Mouse (Mus musculus): ENCODE data around the gene Kif17. TPM values are rescaled to one million over a fixed set of nuclear protein-coding genes. Genes with fewer than 3 reads are reported as not detected.

Gene Kif17
- polyA plus RNA-seq, 1 experiment: 1.6 TPM

- no peak overlapping the region for H3K4me3 ChIP-seq (replicated peaks; ENCODE audit: control insufficient read depth, low read depth, low read length)
- H3K4me1 ChIP-seq (ENCODE audit: control insufficient read depth, insufficient read depth, low read length): no peaks in the 10 kb centered on the region
- peak; percentile 89 for TF ChIP-seq CTCF (IDR thresholded peaks at IDR 0.05; ENCODE audit: control insufficient read depth, insufficient read depth, low read length)
- no peak for TF ChIP-seq POLR2A (IDR thresholded peaks at IDR 0.05; ENCODE audit: borderline replicate concordance, control insufficient read depth, low read depth, low read length)
- whole genome bisulfite sequencing: 75% methylated on average over 8 of the region's 8 CpGs
- H3K27ac ChIP-seq (ENCODE audit: control insufficient read depth, insufficient read depth, low read depth, low read length, poor library complexity): no peak overlapping the region
Observed at GRCm38 (mm10) chr4:138311595-138311994, 61.4 kb downstream of the Kif17 start.

GRCm38 (mm10) chr4:138312105-138312504, 61.9 kb downstream of the Kif17 start:
- Histone ChIP-seq H3K4me1 (ENCODE audit: control insufficient read depth, insufficient read depth, low read length) (no peaks in the 10 kb centered on the region), H3K27ac (ENCODE audit: control insufficient read depth, insufficient read depth, low read depth, low read length, poor library complexity) (no peak overlapping the region), H3K4me3 (replicated peaks; ENCODE audit: control insufficient read depth, low read depth, low read length) (no peak overlapping the region)
- TF ChIP-seq POLR2A (IDR thresholded peaks at IDR 0.05; ENCODE audit: borderline replicate concordance, control insufficient read depth, low read depth, low read length) (no peak), CTCF (IDR thresholded peaks at IDR 0.05; ENCODE audit: control insufficient read depth, insufficient read depth, low read length) (no peak)
- WGBS: 85% methylated on average over 3 of the region's 3 CpGs

DNA sequence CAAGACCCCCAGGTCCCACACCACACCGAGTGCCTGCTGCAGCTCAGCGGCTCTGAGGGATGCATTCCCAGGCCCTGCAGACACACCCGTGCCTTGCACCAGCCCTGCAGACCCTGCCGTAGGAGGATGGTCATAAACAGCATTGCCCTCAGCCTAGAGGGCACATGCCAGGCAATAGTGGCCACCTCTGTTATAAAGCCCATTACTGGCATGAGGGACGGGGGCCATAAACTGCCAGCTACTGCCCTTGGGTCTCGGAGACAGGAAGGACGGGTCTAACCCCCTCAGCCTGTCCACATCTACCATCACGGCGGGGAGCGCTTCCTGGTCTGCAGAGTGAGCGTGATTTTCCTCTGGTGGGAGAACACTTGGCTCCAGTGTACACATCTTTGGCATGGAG, 62.8 kb downstream of the Kif17 start:
- Histone ChIP-seq H3K27ac (ENCODE audit: control insufficient read depth, insufficient read depth, low read depth, low read length, poor library complexity) (no peak overlapping the region), H3K4me1 (ENCODE audit: control insufficient read depth, insufficient read depth, low read length) (no peaks in the 10 kb centered on the region), H3K4me3 (replicated peaks; ENCODE audit: control insufficient read depth, low read depth, low read length) (no peak overlapping the region)
- 87% methylated on average over 11 of the region's 11 CpGs for WGBS
- TF ChIP-seq CTCF (IDR thresholded peaks at IDR 0.05; ENCODE audit: control insufficient read depth, insufficient read depth, low read length) (no peak), POLR2A (IDR thresholded peaks at IDR 0.05; ENCODE audit: borderline replicate concordance, control insufficient read depth, low read depth, low read length) (no peak)

DNA sequence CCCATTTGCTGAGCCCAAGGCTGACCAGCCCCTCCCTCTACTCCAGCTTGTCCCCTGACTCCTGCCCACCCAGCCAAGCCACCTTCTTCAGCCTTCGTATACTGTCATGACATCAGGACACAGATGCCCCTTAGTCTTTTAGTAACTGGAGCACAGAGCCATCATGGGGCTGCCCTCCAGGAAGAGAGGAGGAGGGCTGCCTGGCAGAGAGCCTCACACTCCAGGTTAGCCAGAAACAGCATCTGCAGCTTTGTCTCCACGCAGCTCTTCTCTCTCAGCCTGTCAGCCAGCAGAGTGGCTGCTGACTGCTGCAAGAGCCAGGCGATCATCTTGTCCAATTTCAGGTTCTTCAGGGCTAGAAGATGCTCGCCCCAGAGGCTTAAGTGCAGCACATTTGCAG, 63.6 kb downstream of the Kif17 start:
- no peak for TF ChIP-seq POLR2A (IDR thresholded peaks at IDR 0.05; ENCODE audit: borderline replicate concordance, control insufficient read depth, low read depth, low read length)
- TF ChIP-seq CTCF (IDR thresholded peaks at IDR 0.05; ENCODE audit: control insufficient read depth, insufficient read depth, low read length): no peak
- Histone ChIP-seq H3K4me1 (ENCODE audit: control insufficient read depth, insufficient read depth, low read length) (no peaks in the 10 kb centered on the region), H3K27ac (ENCODE audit: control insufficient read depth, insufficient read depth, low read depth, low read length, poor library complexity) (no peak overlapping the region), H3K4me3 (replicated peaks; ENCODE audit: control insufficient read depth, low read depth, low read length) (no peak overlapping the region)
- WGBS: 81% methylated on average over 4 of the region's 4 CpGs

DNA sequence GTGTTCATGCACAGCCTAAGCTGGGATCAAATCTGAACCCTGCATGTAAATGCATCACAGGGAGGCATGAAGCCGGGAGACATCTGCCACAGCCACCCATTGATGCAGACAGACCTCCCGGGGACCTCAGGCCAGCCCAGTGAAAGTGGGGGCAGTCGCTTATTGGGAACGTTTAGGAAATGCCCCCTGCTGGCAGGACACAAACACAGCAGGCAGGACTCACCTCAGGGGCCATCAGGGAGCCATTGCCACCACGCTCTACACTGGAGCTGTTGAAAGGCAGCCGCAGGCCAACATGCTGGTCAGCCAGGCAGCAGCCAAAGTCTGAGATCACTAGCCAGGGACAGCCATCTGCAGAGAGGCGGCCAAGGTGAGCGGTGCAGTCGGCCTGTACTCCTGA, 65.5 kb downstream of the Kif17 start:
- WGBS: 73% methylated on average over 9 of the region's 9 CpGs
- Histone ChIP-seq H3K27ac (ENCODE audit: control insufficient read depth, insufficient read depth, low read depth, low read length, poor library complexity) (no peak overlapping the region), H3K4me3 (replicated peaks; ENCODE audit: control insufficient read depth, low read depth, low read length) (no peak overlapping the region), H3K4me1 (ENCODE audit: control insufficient read depth, insufficient read depth, low read length) (no peaks in the 10 kb centered on the region)
- TF ChIP-seq POLR2A (IDR thresholded peaks at IDR 0.05; ENCODE audit: borderline replicate concordance, control insufficient read depth, low read depth, low read length): no peak
- peak; percentile 54 for TF ChIP-seq CTCF (IDR thresholded peaks at IDR 0.05; ENCODE audit: control insufficient read depth, insufficient read depth, low read length)

- 90% methylated on average over 6 of the region's 6 CpGs for WGBS
- Histone ChIP-seq H3K4me3 (replicated peaks; ENCODE audit: control insufficient read depth, low read depth, low read length) (no peak overlapping the region), H3K4me1 (ENCODE audit: control insufficient read depth, insufficient read depth, low read length) (no peaks in the 10 kb centered on the region), H3K27ac (ENCODE audit: control insufficient read depth, insufficient read depth, low read depth, low read length, poor library complexity) (no peak overlapping the region)
- TF ChIP-seq POLR2A (IDR thresholded peaks at IDR 0.05; ENCODE audit: borderline replicate concordance, control insufficient read depth, low read depth, low read length) (no peak), CTCF (IDR thresholded peaks at IDR 0.05; ENCODE audit: control insufficient read depth, insufficient read depth, low read length) (peak; percentile 37; the same call in 1 of the 2 replicates)
Observed at GRCm38 (mm10) chr4:138316369-138316768, 66.1 kb downstream of the Kif17 start.

- WGBS: 68% methylated on average over 6 of the region's 6 CpGs
- H3K4me1 ChIP-seq (ENCODE audit: control insufficient read depth, insufficient read depth, low read length): no peaks in the 10 kb centered on the region
- no peak overlapping the region for H3K27ac ChIP-seq (ENCODE audit: control insufficient read depth, insufficient read depth, low read depth, low read length, poor library complexity)
- no peak overlapping the region for H3K4me3 ChIP-seq (replicated peaks; ENCODE audit: control insufficient read depth, low read depth, low read length)
- peak; percentile 92 for TF ChIP-seq CTCF (IDR thresholded peaks at IDR 0.05; ENCODE audit: control insufficient read depth, insufficient read depth, low read length)
- no peak for TF ChIP-seq POLR2A (IDR thresholded peaks at IDR 0.05; ENCODE audit: borderline replicate concordance, control insufficient read depth, low read depth, low read length)
Observed at GRCm38 (mm10) chr4:138318509-138319266, 68.5 kb downstream of the Kif17 start.

GRCm38 (mm10) chr4:138319508-138319907, 69.3 kb downstream of the Kif17 start:
- Histone ChIP-seq H3K4me1 (ENCODE audit: control insufficient read depth, insufficient read depth, low read length) (no peaks in the 10 kb centered on the region), H3K4me3 (replicated peaks; ENCODE audit: control insufficient read depth, low read depth, low read length) (no peak overlapping the region), H3K27ac (ENCODE audit: control insufficient read depth, insufficient read depth, low read depth, low read length, poor library complexity) (no peak overlapping the region)
- WGBS: 32% methylated on average over 10 of the region's 10 CpGs
- TF ChIP-seq POLR2A (IDR thresholded peaks at IDR 0.05; ENCODE audit: borderline replicate concordance, control insufficient read depth, low read depth, low read length) (no peak), CTCF (IDR thresholded peaks at IDR 0.05; ENCODE audit: control insufficient read depth, insufficient read depth, low read length) (peak; percentile 100)
